Mouse (Mus musculus) cerebellum, adult 18-20 months (tissue): ENCODE measurements around the gene Creb3l1.

Experiments
- DNase-seq, 2 experiments: peaks; one replicate each; pipeline ENCODE4 v3.0.0; 2021

Gene Creb3l1

DNA sequence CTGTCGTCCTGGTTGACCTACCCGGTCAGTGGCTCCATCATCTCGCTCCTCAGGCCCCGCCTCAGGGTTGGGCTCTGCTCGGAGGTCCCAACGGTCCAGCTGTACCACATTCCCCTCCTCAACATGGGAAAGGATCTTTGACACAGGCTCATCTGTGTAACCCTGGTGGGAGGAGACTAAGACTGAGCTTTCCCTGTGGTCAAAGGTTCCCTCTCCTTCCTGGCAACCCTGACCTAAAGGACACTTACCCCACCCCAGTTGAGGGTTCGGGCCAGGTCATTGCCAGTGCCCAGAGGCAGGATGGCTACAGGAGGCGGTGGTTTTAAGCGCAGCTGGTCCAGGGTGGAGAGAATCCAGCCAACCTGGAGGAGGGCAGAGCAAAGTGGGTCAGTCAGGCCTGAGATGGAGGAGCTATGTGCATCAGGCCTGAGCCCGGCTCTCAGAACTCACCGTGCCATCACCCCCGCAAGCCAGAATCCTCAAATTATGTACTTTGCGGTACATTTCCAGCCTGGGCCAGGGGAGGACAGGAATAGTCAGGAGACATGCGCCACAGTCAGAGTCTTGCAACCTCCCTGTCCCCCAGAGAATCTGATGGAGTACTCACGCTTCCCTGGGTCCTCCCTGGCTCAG lies 84.9 kb downstream of the Creb3l1 start:
- DNase-seq: no peak

DNA sequence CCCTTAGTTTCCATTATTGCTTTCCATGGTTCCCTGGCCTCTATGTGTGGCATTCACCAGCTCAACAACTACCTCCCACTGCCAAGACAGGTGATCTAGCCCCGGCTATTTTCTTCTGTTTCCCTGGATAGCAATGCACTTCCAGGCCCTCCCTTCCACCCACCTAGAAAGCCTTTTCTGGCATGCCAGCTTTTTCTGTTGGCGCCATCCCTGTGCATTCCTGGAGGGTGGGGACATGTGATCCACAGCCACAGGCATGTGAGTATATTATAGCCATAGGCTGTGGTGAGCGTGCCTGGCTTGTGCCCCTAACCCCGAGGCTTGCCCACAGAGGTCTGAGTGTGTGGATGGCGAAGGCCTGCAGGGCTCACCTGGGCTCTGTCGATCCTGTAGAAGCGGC lies 88.1 kb downstream of the Creb3l1 start:
- no peak for DNase-seq

DNA sequence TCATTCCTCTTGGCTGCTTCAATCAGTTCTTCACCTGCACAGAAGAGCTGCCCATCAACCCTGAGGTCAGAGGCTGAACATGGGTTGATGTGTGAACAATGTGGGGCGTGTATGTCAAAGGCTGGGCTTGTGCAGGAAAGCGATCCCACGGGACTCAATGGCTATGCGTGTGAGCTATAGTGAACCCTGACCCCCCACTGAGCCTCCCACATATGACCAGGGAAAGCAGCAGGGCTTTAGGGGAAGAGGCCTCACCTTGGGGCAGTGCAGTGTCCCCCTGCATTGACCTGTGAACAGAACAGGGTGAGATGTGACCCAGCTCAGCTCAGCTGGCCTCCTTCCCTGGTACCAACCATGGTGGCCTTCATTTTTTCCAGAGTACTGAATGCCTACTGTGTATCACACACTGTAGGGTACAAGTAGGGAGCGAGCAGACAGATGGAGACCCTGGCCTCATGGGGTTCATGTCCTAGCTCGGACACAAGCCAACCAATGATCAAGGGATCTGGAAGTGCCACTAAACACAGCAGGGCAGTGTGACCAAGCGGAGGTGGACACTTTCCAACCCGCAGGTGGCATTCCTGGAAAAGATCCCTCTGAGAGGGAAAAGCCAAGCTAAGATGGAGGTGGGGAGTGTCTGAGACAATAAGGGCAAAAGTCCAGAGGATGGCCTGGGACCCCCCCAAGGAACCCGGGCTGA lies 89.3 kb downstream of the Creb3l1 start:
- DNase-seq: peak; percentile 58 to 69

DNA sequence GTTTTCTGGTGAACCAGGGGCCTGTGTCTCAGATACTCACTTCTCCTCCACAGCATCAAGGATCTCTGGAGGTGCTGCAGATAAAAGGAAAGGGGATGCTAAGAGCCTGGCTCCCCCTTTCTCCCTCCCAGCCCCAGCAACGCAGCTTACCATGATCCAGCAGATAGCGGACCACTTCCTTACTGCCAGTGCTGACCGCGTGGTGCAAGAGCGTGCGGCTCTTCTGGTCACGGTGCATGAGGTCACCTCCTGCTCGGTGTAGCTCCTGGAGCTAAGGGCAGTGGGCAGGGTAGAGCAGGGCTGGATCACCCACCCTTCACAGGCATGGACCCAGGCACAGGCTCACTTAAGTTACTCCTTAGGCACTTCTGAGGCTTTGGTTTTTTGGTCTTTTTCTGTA lies 90.3 kb downstream of the Creb3l1 start:
- no peak for DNase-seq

DNA sequence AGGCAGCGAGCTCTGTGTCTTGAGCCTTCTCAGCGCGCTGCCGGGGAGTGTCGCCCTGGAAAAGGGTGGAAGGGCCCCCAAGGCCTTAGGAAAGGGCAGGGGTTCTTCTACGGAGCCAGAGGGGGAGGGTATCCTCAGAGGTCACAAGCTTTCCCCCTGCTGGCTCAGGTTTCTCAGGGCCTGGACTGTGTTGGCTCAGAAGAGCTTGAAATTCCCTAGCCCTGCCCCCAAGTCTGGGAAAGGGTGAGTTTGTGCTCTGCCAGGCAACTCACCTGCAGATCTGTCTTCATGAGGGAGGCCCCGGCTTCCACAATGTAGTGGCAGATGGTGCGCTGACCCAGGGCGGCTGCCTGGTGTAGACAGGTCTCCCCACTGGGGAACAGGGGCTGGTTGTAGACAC lies 90.8 kb downstream of the Creb3l1 start:
- peak; percentile 80 to 87 for DNase-seq

DNA sequence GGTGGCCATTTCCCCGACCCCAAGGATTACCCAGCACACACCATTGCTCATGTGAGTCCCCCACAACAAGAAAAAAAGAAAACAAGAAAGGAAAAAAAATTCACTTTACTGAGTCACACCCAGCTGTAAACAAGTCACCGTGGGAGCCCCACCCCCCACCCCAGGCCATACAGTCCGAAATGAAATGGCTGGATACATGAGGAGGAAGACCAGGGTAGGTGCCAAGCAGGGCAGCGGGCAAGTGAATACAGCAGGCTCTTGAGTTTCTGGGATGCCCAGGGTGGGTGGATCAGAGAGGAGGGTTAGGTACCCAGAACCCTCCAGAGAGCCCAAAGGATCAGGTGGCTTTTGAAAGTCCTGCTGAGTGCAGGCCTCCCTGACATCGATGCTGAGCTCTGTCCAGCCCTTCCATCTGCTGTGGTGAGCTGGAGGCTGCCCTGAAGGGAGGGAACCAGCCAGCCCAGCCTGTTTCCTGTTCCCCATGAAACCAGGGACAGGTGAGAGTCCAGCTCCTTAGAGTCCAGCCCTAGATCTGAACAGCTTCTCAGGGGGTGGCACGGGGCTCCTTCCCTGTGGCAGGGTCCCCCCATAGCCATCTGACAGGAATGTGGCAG lies 91.5 kb downstream of the Creb3l1 start:
- peak; percentile 67 to 75 for DNase-seq
